Mouse (Mus musculus) brain, embryonic 14.5 days (tissue): Measurements from ENCODE around the gene Tcp10b. TPM values are rescaled to one million over a fixed set of nuclear protein-coding genes. Genes with fewer than 3 reads are reported as not detected.
"Not testable (repeated sequence)": the region's sequence is repeated elsewhere in the genome, so short reads cannot be mapped to it uniquely, and the experiment has no call there.

Experiments
- DNase-seq: peaks from one replicate; pipeline ENCODE4 v3.0.0-alpha.2; 2011; ENCODE audit warnings: low read depth
- CTCF ChIP-seq: fragments of 200-500 bp; IDR thresholded peaks from 2 replicates; pipeline ENCODE4 v1.5.1; 2012; ENCODE audit warnings: inconsistent platforms, mild to moderate bottlenecking, moderate library complexity, borderline replicate concordance; ENCODE audit not compliant: insufficient read depth, insufficient read length; ENCODE audit errors: extremely low read depth
- POLR2A ChIP-seq: fragments of 200-500 bp; IDR thresholded peaks from 2 replicates; pipeline ENCODE4 v1.6.1; 2012; ENCODE audit warnings: mild to moderate bottlenecking, inconsistent platforms, borderline replicate concordance; ENCODE audit not compliant: poor library complexity, insufficient read depth, insufficient read length, severe bottlenecking; ENCODE audit errors: extremely low read depth
- polyA plus RNA-seq: library from polyadenylated mRNA; depleted of rRNA; stranded (reverse); fragments of >200 nt; gene quantifications from 2 replicates; pipeline ENCODE4 v1.2.3, GENCODE M21; 2012; rRNA removed

The Tcp10b gene
- polyA plus RNA-seq: 0.27 and 0.40 TPM in 2 replicates

- DNase-seq: not testable (repeated sequence)
Observed at GRCm38 (mm10) chr17:13060804-13061203, at the start of gene Tcp10b. Gene Tcp10b (plus strand): TSS chr17:13061104.

GRCm38 (mm10) chr17:13013316-13013715 lies 47.6 kb upstream of the Tcp10b start:
- no peak for DNase-seq
- TF ChIP-seq CTCF (no peak), POLR2A (no peak)

- not testable (repeated sequence) for DNase-seq
Observed at GRCm38 (mm10) chr17:13036627-13037192, 24.2 kb upstream of the Tcp10b start.

- peak; percentile 81 for DNase-seq
- peak; percentile 26; the same call in 1 of the 2 replicates for TF ChIP-seq CTCF
Observed at GRCm38 (mm10) chr17:13043846-13044673, 16.8 kb upstream of the Tcp10b start.

- DNase-seq: not testable (repeated sequence)
Observed at GRCm38 (mm10) chr17:13052124-13052813, 8.6 kb upstream of the Tcp10b start, which contains the start of gene Gpr31b. Gene Gpr31b (minus strand): TSS chr17:13052296.

GRCm38 (mm10) chr17:13062882-13063281 lies 2.0 kb downstream of the Tcp10b start:
- DNase-seq: not testable (repeated sequence)

GRCm38 (mm10) chr17:13067864-13068385 lies 7.0 kb downstream of the Tcp10b start:
- DNase-seq: not testable (repeated sequence)

GRCm38 (mm10) chr17:13069227-13069626 lies 8.3 kb downstream of the Tcp10b start:
- not testable (repeated sequence) for DNase-seq

- not testable (repeated sequence) for DNase-seq
Observed at GRCm38 (mm10) chr17:13091510-13091909, 30.6 kb downstream of the Tcp10b start.

GRCm38 (mm10) chr17:13092100-13092764 lies 31.3 kb downstream of the Tcp10b start:
- DNase-seq: peak; percentile 24

GRCm38 (mm10) chr17:13092960-13093359 lies 32.1 kb downstream of the Tcp10b start:
- not testable (repeated sequence) for DNase-seq

GRCm38 (mm10) chr17:13106563-13106962 lies 45.7 kb downstream of the Tcp10b start:
- DNase-seq: peak; percentile 25

- DNase-seq: not testable (repeated sequence)
Observed at GRCm38 (mm10) chr17:13112504-13113291, 51.8 kb downstream of the Tcp10b start.

- DNase-seq: not testable (repeated sequence)
Observed at GRCm38 (mm10) chr17:13123308-13124038, 62.6 kb downstream of the Tcp10b start.

- not testable (repeated sequence) for DNase-seq
Observed at GRCm38 (mm10) chr17:13124241-13124640, 63.3 kb downstream of the Tcp10b start.

GRCm38 (mm10) chr17:13129324-13129723 lies 68.4 kb downstream of the Tcp10b start:
- not testable (repeated sequence) for DNase-seq

GRCm38 (mm10) chr17:13129737-13130465 lies 69.0 kb downstream of the Tcp10b start:
- DNase-seq: not testable (repeated sequence)

GRCm38 (mm10) chr17:13131710-13132109 lies 70.8 kb downstream of the Tcp10b start, which contains the start of gene Unc93a:
Gene Unc93a (minus strand): TSS chr17:13131810.
- not testable (repeated sequence) for DNase-seq
